Mouse (Mus musculus) frontal cortex, adult 2 months (tissue): ENCODE measurements around the gene Ttc29. TPM values are rescaled to one million over a fixed set of nuclear protein-coding genes. Genes with fewer than 3 reads are reported as not detected.

Source experiments
- polyA plus RNA-seq: library from polyadenylated mRNA; depleted of rRNA; stranded (reverse); fragments of >200 nt; gene quantifications from 2 replicates; pipeline ENCODE4 v1.2.3, GENCODE M21; 2012; rRNA removed

Ttc29 gene
- polyA plus RNA-seq, 1 experiment, result 0.10 TPM

Other genes with a start within 250 kb of the Ttc29 start
- gene Pou4f2, start 223.3 kb downstream of the Ttc29 start, polyA plus RNA-seq, result not detected in 2 replicates